Mouse (Mus musculus) heart, postnatal 36 days (tissue): ENCODE data around the gene Aldh1a7. TPM values are rescaled to one million over a fixed set of nuclear protein-coding genes. Genes with fewer than 3 reads are reported as not detected.

ENCODE experiments used
- DNase-seq, 2 experiments: peaks; one replicate each; pipeline ENCODE4 v3.0.0; 2021 to 2022
- intact Hi-C: fragments of 180-260 bp; cut with DNase I; formaldehyde crosslinking; loops from one replicate; pipeline ENCODE4 v1.15.1; 2025
- total RNA-seq, 2 experiments: library from RNA; stranded (reverse); gene quantifications; 2 replicates each; pipeline ENCODE4 v1.2.3; 2021

Aldh1a7 gene
- total RNA-seq, 2 experiments from 2014 or later: 0.22 TPM

GRCm38 (mm10) chr19:20644346-20644745 is 83.0 kb downstream of the Aldh1a7 start:
- intact Hi-C loops: no loop called here

More at GRCm38 (mm10) chr19:20644346-20644745, 83.0 kb downstream of the Aldh1a7 start:
- DNase-seq: no peak

Other genes with a start within 250 kb of the Aldh1a7 start
- 10 to 100 TPM; 25.1 to 33.4 TPM for gene Aldh1a1, start 234.8 kb downstream of the Aldh1a7 start, total RNA-seq
- gene Tmc1, start 226.6 kb upstream of the Aldh1a7 start, total RNA-seq: not detected